ENCODE assay signal across 8 mouse cellular contexts in genomic region chr5:107874561-107875260, GRCm38 (mm10). TPM values are rescaled to one million over a fixed set of nuclear protein-coding genes. Genes with fewer than 3 reads are reported as not detected.
DNase-seq lines count a peak whose midpoint lies in the region; ATAC-seq lines count a peak whose summit lies in the region.

Evi5 (minus strand) TSS chr5:107875107.

- H3K4me2 ChIP-seq in limb, embryonic 13.5 days (replicated peaks): no peak within 1 kb of the TSS
- H3K4me2 ChIP-seq in stomach, embryonic 14.5 days (replicated peaks; ENCODE audit: low read depth, low read length): 0 out of 2 replicates have a peak within 1 kb of the TSS, but pooled peaks have one; percentile 12

- H3K27ac ChIP-seq in forebrain, embryonic 10.5 days: peak within 1 kb of the TSS; percentile 63; the same call in 1 of the 2 replicates
- no peak within 1 kb of the TSS for H3K27ac ChIP-seq in limb, embryonic 13.5 days
- peak within 1 kb of the TSS; percentile 64; the same call in 1 of the 2 replicates for H3K27ac ChIP-seq in stomach, embryonic 14.5 days (ENCODE audit: low read length)

- WGBS in forebrain, embryonic 10.5 days: 55% methylated on average over 4 of the region's 4 CpGs
- WGBS in limb, embryonic 13.5 days: 42% methylated on average over 4 of the region's 4 CpGs
- 32% methylated on average over 4 of the region's 4 CpGs for WGBS in stomach, embryonic 14.5 days

- peak within 1 kb of the TSS; percentile 13; the same call in 1 of the 2 replicates for H3K4me3 ChIP-seq in forebrain, embryonic 10.5 days
- no peak within 1 kb of the TSS for H3K4me3 ChIP-seq in limb, embryonic 13.5 days
- no peak within 1 kb of the TSS; the same call in 1 of the 2 replicates for H3K4me3 ChIP-seq in stomach, embryonic 14.5 days (ENCODE audit: low read depth, low read length)

- H3K9me3 ChIP-seq in forebrain, embryonic 10.5 days: no peaks in the 10 kb centered on the region
- no peaks in the 10 kb centered on the region for H3K9me3 ChIP-seq in limb, embryonic 13.5 days
- no peaks in the 10 kb centered on the region for H3K9me3 ChIP-seq in stomach, embryonic 14.5 days (ENCODE audit: control insufficient read depth, low read depth, low read length)

- peaks cover 13% of the 10 kb centered on the region for H3K27me3 ChIP-seq in forebrain, embryonic 10.5 days (ENCODE audit: poor library complexity, severe bottlenecking)
- no peaks in the 10 kb centered on the region for H3K27me3 ChIP-seq in limb, embryonic 13.5 days
- no peaks in the 10 kb centered on the region for H3K27me3 ChIP-seq in stomach, embryonic 14.5 days (ENCODE audit: control insufficient read depth, insufficient read depth, low read length)

- H3K4me1 ChIP-seq in forebrain, embryonic 10.5 days: 0 out of 2 replicates have a peak, but pooled peaks cover 3% of the 10 kb centered on the region
- no peaks in the 10 kb centered on the region for H3K4me1 ChIP-seq in limb, embryonic 13.5 days
- H3K4me1 ChIP-seq in stomach, embryonic 14.5 days (ENCODE audit: control insufficient read depth, insufficient read depth, low read length): 0 out of 2 replicates have a peak, but pooled peaks cover 6% of the 10 kb centered on the region

- peak; percentile 81 for ATAC-seq in frontal cortex, adult (ENCODE audit: low TSS enrichment)
- ATAC-seq in limb, embryonic 13.5 days (ENCODE audit: low FRiP score, low read depth): no peak
- peak; percentile 54; the same call in 1 of the 2 replicates for ATAC-seq in stomach, embryonic 14.5 days (ENCODE audit: insufficient number of reproducible peaks, insufficient read depth, low FRiP score, low read depth)

- DNase-seq in frontal cortex, postnatal 25 days (ENCODE audit: low spot score in 2 of 2): no peak
- peak; percentile 74 for DNase-seq in NIH3T3 (ENCODE audit: low read depth)
- no peak for DNase-seq in forebrain, embryonic 10.5 days (ENCODE audit: extremely low spot score, low spot score)
- no peak for DNase-seq in heart, postnatal 4 days
- DNase-seq in cerebellum, adult 11 months: no peak

- H3K9ac ChIP-seq in limb, embryonic 13.5 days: 0 out of 2 replicates have a peak within 1 kb of the TSS, but pooled peaks have one; percentile 20
- no peak within 1 kb of the TSS for H3K9ac ChIP-seq in stomach, embryonic 14.5 days (replicated peaks; ENCODE audit: low read depth, low read length)

- H3K36me3 ChIP-seq in forebrain, embryonic 10.5 days (replicated peaks): no peaks in the 10 kb centered on the region
- H3K36me3 ChIP-seq in limb, embryonic 13.5 days: no peaks in the 10 kb centered on the region
- H3K36me3 ChIP-seq in stomach, embryonic 14.5 days (ENCODE audit: control insufficient read depth, insufficient read depth, low read length): no peaks in the 10 kb centered on the region

RNA-seq across cellular contexts. Expression of gene Evi5, which starts in this region (rescaled TPM):
- 48.0 and 49.6 TPM in 2 replicates for polyA plus RNA-seq in forebrain, embryonic 10.5 days (2016; fragmentation: Nextera tagmentation; extraction: Ambion mirVana)
- 10 to 100 TPM; 42.9 to 48.2 TPM for total RNA-seq in heart, postnatal 4 days (2021)
- 86.8 and 88.5 TPM in 2 replicates for polyA plus RNA-seq in limb, embryonic 13.5 days (2015; fragmentation: Nextera tagmentation; extraction: Ambion mirVana)
- 71.8 and 80.2 TPM in 2 replicates for polyA plus RNA-seq in stomach, embryonic 14.5 days (2014; fragmentation: Nextera tagmentation; extraction: Ambion mirVana)
